Mouse (Mus musculus) liver (tissue): ENCODE measurements around the gene Tns4.
A peak's percentile ranks its signal among the peaks of the same experiment; 100 is the strongest.

Source experiments
- DNase-seq: peaks from one replicate; pipeline ENCODE4 v3.0.0-alpha.2; 2020; ENCODE audit warnings: mixed read lengths

Tns4 gene

DNA sequence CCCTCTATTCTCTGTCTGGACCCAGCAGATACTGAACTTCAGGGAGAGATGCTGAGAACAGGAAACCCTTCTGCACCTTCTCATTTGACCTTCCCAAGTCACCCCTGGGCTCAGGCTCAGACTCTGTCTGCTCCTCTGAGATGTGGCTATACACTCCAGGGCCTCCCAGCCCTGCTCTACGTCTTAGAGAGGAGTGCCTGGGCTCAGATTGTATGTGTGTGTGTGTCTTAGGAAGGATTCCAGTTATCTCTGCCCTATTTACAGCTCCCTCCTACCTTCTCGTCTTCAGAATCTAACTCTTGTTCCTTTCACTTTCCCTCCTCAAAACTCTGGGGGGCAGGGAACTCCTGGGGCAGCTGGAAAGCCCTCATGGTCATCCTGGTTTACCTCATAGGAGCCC, 620 bp downstream of the Tns4 start:
- DNase-seq = no peak

DNA sequence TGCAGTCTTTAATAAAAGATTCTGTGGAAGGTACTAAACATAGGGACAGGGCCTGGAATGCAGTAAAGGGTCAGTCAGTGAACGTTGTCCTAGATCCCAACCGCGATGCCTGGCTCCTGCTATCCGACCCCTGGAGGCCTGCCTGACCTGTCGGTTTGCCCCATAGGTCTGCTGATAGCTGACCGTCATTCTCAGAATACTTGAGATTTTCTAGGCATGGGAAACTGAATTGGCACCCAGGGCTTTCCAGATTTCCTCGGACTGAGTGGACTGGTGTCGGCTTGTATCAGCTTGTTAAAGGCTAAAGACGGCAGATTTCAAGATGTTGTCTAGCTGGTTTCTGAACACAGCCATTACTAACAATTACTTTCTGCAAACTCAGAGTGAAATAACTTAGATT, 4.7 kb downstream of the Tns4 start:
- no peak for DNase-seq

DNA sequence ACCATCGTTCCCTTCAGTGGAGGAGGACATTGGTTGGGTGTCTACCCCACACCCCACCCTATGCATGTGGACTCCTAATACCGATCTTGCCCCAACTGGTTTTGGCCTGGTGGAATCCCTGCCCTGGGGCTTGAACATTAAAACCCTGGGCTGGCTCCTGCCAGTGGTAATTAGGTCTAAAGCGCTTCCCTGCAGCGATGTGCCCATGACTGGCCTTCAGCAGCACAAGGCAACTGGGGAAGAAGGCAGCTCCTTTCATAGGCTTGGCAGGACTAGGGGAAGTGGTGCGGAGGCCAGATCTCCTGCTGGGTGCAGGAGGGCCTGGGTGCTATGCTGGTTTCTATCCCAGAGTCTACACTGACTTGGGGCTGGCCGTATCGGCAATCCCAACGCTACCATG, 5.6 kb downstream of the Tns4 start:
- DNase-seq = no peak

- no peak for DNase-seq
These were observed 7.0 kb downstream of the Tns4 start for GRCm38 (mm10) chr11:99082098-99082497.

DNA sequence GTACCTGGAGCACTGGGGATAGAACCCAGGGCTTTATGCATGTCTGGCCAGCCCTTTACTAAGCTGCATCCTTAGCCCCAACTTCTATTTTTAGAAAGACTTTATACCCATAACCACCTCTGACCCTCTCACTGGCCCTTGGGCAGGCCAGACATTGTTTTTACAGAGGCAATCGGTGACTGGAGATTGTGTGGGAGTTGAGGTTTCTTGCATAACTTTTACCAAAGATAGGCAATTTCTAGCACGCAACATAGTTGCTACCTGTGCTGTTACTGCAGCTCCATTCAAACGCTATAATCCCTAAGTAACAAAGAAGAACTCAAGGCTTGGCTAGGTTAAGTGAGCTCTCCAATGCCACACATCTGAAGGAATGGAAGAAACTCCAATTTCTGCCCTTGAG, 7.5 kb downstream of the Tns4 start:
- DNase-seq = no peak

- no peak for DNase-seq
These were observed 8.1 kb downstream of the Tns4 start for GRCm38 (mm10) chr11:99080902-99081543.

- no peak for DNase-seq
These were observed 11.2 kb downstream of the Tns4 start for GRCm38 (mm10) chr11:99077869-99078268.

DNA sequence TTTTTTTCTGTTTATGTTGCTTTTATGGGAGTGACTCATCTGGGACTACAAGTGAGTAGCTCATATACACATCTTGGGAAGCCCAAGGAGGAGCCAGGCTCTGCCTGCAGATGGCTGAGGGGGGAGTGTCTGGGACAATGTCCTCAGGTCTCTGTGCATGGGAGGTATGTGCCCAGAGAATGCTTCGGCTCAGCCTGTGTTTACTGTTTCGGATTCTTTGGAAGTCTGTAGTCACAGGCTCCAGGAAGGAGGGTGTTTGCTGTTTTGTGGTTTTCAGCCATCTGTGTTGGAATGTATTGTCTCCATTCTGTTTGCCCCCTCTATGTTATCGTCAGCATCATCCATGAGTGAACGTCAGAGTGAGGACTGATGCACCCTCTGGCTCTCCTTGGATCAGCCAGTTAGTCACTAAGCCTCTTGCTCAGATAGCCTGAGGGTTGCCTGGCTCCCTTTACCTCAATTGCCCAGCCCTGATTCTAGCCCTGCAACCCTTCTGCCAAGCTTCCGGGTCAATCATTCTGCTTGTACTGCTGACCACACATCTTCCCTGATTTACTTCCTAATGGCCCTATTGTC, 12.3 kb downstream of the Tns4 start:
- no peak for DNase-seq

DNA sequence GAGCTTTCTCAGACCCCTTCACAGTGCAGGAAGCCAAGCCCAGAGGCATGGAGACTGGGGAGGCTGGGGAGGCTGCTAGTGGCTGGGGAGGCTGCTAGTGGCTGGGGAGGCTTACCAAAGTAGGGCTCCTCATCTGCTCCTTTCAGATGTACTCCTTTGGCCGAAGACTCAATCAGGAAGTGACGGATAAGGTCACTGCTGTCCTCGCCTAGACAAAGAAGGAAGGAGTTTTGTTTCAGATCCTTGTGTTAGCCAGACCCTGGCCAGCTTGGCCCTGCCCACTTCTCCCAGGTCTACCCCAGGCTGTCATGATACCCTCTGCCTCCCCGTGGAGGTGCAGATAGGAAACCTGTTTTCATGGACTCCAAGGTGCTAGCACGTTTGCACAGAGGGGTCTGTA, 15.3 kb downstream of the Tns4 start:
- DNase-seq = no peak

DNA sequence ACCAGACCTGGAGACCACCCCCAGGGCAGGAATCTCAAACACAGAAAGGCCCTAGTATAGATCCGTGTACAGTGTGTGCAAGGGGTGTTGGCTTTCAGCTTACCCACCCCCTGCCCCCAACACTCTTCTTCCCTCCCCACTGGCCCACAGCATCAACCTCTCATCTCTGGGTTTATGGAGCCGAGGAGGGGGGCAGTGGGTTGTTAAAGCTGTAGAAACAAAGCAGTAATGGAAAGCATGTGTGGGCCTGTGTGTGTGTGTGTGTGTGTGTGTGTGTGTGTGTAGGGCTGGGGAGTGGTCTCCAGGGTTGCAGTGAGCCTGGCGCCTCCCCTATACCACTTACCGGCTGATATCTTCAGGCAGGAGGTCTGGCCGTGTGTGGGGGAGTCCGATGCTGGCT, 17.2 kb downstream of the Tns4 start:
- peak; percentile 35 for DNase-seq

DNA sequence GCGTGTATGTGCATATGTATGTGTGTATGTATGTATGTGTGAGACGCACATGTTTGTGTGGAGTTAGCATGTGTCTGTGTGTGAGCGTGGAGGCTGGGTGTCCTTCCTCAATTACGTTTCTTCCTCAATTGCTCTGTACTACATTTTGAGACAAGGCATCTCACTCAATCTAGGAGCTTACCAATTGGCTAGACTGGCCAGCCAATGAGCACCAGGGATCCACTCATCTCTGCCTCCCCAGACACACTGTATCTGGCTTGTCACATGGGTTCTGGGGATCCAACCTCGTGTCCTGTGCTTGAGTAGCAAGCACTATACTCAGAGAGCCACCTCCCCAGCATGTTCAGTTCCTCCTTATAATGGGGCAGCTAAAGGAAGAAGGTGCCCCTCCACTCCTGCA, 20.7 kb downstream of the Tns4 start:
- DNase-seq = no peak

GRCm38 (mm10) chr11:99067591-99067990, 21.5 kb downstream of the Tns4 start:
- no peak for DNase-seq

DNA sequence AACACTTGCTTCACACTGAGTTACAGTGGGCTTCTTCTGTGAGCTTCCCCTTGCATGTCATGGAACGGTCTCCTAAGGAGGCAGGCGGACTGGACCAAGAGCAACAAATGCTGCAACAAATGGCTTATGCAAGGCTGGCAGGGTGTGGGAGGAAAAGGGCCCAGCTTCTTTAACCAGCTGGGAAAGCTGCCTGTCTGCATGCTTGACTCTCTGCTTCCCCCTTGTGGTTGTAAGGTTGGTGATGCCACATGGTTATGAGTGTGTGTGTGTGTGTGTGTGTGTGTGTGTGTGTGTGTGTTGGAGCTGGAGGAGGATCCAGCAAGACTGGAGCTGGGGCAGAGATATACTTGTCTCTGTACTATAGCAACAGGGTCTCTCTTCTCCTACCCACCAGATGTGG, 23.1 kb downstream of the Tns4 start:
- peak; percentile 71 for DNase-seq

DNA sequence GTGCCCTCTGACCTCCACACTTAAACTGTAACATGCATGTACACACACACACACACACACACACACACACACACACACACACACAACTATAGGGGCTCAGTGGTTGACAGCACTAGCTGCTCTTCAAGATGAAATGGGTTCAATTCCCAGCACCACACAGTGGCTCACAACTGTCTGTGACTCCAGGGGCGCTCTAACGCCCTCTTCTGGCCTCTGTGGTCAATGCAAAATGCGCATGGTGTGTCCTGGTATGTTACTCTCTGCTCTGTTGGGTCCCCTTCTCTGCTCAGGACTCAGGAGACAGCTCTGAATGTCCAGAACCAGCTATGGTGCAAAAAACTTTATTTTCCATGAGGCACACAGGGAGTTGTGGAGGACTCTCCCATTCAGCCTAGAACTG, 23.8 kb downstream of the Tns4 start:
- DNase-seq = no peak

DNA sequence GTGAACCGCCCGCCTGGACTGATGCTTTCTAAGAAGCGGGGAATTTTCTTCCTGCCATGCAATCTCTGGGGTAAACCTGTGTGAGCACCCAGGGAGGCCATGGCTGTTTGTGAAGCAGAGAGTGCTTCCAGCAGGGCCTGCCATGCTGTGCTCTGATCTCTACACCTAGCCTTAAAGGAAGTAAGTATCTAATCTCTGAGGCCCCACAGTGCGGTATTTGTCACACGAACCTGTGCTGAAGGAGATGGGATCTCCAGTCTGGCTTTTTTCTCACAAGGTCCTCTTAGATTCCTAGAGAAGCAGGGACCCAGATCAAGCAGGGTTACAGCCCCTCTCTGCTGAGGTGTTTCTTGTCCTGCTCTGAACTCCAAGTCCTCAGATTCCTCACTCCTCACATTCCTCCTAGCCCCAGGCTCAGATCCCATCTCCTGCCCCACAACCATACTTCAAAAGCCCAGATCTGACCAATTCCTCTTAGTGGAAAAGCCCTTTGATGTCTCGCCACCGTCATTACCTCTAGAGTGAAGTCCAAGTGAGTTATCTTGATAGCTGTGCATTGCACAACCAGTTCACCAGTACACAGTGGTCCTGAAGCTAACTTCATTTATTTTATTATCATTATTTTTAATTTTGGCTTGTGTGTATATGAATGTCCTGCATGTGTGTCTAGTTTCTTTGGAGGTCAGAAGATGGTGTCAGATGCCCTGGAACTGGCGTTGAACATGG, 25.5 kb downstream of the Tns4 start:
- no peak for DNase-seq

DNA sequence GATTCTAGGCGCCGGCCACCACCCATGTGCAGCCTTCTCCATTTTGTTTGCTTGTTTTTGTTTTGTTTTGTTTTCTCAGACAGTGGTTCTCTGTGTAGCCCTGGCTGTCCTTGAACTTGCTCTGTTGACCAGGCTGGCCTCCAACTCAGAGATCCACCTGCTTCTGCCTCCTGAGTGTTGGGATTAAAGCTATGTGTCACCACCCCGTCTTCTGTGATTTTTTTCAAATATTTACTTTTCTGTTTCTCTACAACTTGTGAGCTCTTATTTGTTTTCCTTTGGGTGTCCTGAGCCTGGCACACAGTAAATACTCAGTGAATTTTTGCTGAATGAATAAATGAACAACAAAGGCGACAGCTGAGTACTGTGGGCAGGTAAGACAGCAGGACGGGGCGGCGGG, 26.4 kb downstream of the Tns4 start:
- no peak for DNase-seq

DNA sequence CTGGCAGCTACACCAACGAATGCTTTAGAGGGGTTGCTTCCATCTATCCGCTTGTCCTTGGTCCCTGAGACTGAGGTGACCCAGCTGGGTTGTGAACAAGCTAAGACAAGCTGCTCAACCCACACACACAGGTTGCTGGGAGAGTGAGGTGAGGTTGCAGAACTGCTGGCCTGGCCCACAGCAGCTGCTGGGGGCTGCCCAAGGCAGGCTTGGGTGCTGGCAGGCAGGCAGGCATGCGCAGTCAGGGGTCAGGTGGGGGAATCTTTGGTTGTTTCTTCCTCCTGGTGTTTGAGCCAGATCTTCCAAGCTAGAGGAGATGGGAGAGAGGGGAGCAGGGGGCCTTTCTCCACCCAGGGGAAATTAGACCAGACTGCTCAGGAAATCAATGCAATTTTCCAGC, 28.7 kb downstream of the Tns4 start:
- no peak for DNase-seq

GRCm38 (mm10) chr11:99055571-99056452, 33.3 kb downstream of the Tns4 start:
- DNase-seq = no peak

- DNase-seq = no peak
These were observed 34.0 kb downstream of the Tns4 start for GRCm38 (mm10) chr11:99055143-99055542.

DNA sequence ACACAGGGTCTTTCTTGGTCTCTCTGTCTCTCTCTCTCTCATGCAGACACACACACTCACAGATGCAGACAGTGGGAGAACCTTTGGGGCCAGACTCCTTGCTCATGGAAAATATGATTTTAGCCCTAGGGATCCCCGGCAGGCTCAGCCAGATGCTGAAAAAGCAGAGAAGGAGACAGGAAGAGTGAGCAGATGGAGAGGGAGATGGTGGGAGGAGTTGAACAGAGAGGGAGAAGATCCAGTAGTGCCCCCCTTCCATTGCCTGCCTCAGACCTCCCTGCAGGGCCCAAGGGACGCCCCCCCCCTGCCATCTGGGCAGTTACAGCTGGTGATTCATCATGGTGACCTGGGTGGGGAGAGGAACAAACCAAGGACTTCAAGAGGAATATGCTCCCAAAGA, 41.5 kb downstream of the Tns4 start:
- DNase-seq = no peak

GRCm38 (mm10) chr11:99047120-99047519, 42.0 kb downstream of the Tns4 start:
- no peak for DNase-seq

GRCm38 (mm10) chr11:99045159-99045889, 43.8 kb downstream of the Tns4 start:
- peak; percentile 46 for DNase-seq

DNA sequence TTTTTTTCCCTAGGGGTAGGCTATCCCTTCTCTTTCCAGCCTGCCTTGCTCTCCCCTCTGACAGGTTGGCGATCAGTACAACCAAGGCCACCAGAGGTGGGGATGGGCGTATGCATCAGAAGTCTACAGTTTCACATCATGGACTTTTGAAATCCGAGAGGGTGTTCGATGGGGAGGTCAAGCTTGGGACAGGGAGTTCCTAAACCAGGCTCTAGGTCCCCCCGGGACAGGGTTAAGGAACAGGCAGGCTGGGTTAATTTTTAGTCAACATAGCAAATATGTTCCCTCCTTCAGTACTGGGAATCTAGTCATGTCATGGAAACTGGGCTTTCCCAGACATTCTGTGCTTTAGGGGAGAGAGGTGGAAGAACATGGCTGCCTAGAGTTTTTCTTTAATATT, 44.8 kb downstream of the Tns4 start:
- peak; percentile 25 for DNase-seq
